Mouse (Mus musculus): ENCODE results near the gene Mrps12. TPM values are rescaled to one million over a fixed set of nuclear protein-coding genes. Genes with fewer than 3 reads are reported as not detected.

Mrps12 gene
- total and polyA plus RNA-seq, 3 experiments: 126 to 137 TPM; not detected in 1

GRCm38 (mm10) chr7:28719159-28719558 is 22.5 kb downstream of the Mrps12 start:
- H3K27me3 ChIP-seq (ENCODE audit: control insufficient read depth in 1 of 2, insufficient read depth in 2 of 2, low read length in 2 of 2): no peaks in the 10 kb centered on the region; a peak in 1 of 4 replicates
- no peaks in the 10 kb centered on the region for H3K79me2 ChIP-seq (ENCODE audit: control insufficient read depth, insufficient read depth, low read length, poor library complexity)
- no peaks in the 10 kb centered on the region for H3K36me3 ChIP-seq (ENCODE audit: control insufficient read depth in 1 of 2, insufficient read depth in 2 of 2, low read length in 2 of 2)
- TF ChIP-seq MEF2A (IDR thresholded peaks at IDR 0.05; ENCODE audit: extremely low read depth, insufficient replicate concordance, low read depth, low read length, poor library complexity, severe bottlenecking) (no peak), USF1 (IDR thresholded peaks at IDR 0.05; ENCODE audit: low read depth, low read length) (no peak), ETS1 (IDR thresholded peaks at IDR 0.05; ENCODE audit: low read depth, low read length) (no peak), ZC3H11A (IDR thresholded peaks at IDR 0.05; ENCODE audit: low read depth, low read length) (no peak), GABPA (IDR thresholded peaks at IDR 0.05; ENCODE audit: low read depth, low read length) (no peak), HCFC1 (IDR thresholded peaks at IDR 0.05; ENCODE audit: low read depth, low read length) (no peak), JUND (IDR thresholded peaks at IDR 0.05; ENCODE audit: low read depth, low read length) (no peak), ZMIZ1 (IDR thresholded peaks at IDR 0.05; ENCODE audit: low read depth, low read length) (no peak), POLR2A (IDR thresholded peaks at IDR 0.05; ENCODE audit: control insufficient read depth in 1 of 2, insufficient read depth in 1 of 2, low read depth in 1 of 2, low read length in 2 of 2, poor library complexity in 1 of 2) (no peak), MYB (IDR thresholded peaks at IDR 0.05; ENCODE audit: low read depth, low read length) (no peak), SIN3A (IDR thresholded peaks at IDR 0.05; ENCODE audit: low read length) (no peak), POLR2AphosphoS5 (IDR thresholded peaks at IDR 0.05; ENCODE audit: borderline replicate concordance, low read depth, low read length) (no peak), CHD2 (IDR thresholded peaks at IDR 0.05; ENCODE audit: low read length) (no peak), CHD1 (IDR thresholded peaks at IDR 0.05; ENCODE audit: low read depth, low read length) (no peak), TAL1 (IDR thresholded peaks at IDR 0.05; ENCODE audit: low read length) (no peak), SMC3 (IDR thresholded peaks at IDR 0.05; ENCODE audit: low read depth, low read length) (no peak), ZKSCAN1 (IDR thresholded peaks at IDR 0.05; ENCODE audit: low read depth, low read length) (no peak)
- no peak overlapping the region for H3K27ac ChIP-seq (ENCODE audit: control insufficient read depth, low read depth, low read length)
- H3K4me3 ChIP-seq (ENCODE audit: control insufficient read depth in 1 of 2, insufficient read depth in 1 of 2, low read depth in 2 of 2, low read length in 2 of 2): no peak overlapping the region
- no peaks in the 10 kb centered on the region for H3K4me1 ChIP-seq (ENCODE audit: control insufficient read depth in 1 of 2, insufficient read depth in 2 of 2, low read length in 2 of 2)
- H3K9ac ChIP-seq (ENCODE audit: control insufficient read depth, low read depth, low read length, poor library complexity, severe bottlenecking): no peak overlapping the region
- DNase-seq (ENCODE audit: low read depth, low spot score): no peak
- H3K9me3 ChIP-seq (replicated peaks; ENCODE audit: insufficient read depth, low read length): no peaks in the 10 kb centered on the region

DNA sequence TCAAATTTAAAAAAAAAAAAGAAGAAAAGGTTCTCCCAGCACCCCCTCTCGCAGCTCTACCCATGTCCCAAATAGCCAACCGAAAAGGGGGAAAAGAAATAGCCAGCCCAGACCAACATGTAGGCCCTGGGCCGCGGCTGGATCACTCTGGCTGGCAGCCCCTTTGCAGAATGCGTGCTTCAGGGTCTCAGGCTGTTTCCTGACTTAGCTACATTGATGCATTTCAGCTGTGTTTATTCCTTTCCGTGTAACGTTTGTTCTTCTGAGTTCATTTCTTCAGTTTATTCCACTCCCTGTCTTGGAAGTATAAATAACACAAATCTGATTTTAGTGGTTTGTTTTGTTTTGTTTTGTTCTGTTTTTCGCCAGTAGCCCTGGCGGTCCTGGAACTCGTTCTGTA is 23.9 kb downstream of the Mrps12 start:
- Histone ChIP-seq H3K9ac (ENCODE audit: control insufficient read depth, low read depth, low read length, poor library complexity, severe bottlenecking) (no peak overlapping the region), H3K27me3 (ENCODE audit: control insufficient read depth in 1 of 2, insufficient read depth in 2 of 2, low read length in 2 of 2) (no peaks in the 10 kb centered on the region; a peak in 1 of 4 replicates), H3K79me2 (ENCODE audit: control insufficient read depth, insufficient read depth, low read length, poor library complexity) (no peaks in the 10 kb centered on the region), H3K4me3 (ENCODE audit: control insufficient read depth in 1 of 2, insufficient read depth in 1 of 2, low read depth in 2 of 2, low read length in 2 of 2) (no peak overlapping the region), H3K36me3 (ENCODE audit: control insufficient read depth in 1 of 2, insufficient read depth in 2 of 2, low read length in 2 of 2) (no peaks in the 10 kb centered on the region), H3K27ac (ENCODE audit: control insufficient read depth, low read depth, low read length) (no peak overlapping the region), H3K4me1 (ENCODE audit: control insufficient read depth in 1 of 2, insufficient read depth in 2 of 2, low read length in 2 of 2) (no peaks in the 10 kb centered on the region), H3K9me3 (replicated peaks; ENCODE audit: insufficient read depth, low read length) (no peaks in the 10 kb centered on the region)
- no peak for TF ChIP-seq CHD2 (IDR thresholded peaks at IDR 0.05; ENCODE audit: low read length)
- DNase-seq (ENCODE audit: low read depth, low spot score): no peak
